Mouse (Mus musculus): ENCODE measurements around the gene Zfyve19.

Gene Zfyve19

DNA sequence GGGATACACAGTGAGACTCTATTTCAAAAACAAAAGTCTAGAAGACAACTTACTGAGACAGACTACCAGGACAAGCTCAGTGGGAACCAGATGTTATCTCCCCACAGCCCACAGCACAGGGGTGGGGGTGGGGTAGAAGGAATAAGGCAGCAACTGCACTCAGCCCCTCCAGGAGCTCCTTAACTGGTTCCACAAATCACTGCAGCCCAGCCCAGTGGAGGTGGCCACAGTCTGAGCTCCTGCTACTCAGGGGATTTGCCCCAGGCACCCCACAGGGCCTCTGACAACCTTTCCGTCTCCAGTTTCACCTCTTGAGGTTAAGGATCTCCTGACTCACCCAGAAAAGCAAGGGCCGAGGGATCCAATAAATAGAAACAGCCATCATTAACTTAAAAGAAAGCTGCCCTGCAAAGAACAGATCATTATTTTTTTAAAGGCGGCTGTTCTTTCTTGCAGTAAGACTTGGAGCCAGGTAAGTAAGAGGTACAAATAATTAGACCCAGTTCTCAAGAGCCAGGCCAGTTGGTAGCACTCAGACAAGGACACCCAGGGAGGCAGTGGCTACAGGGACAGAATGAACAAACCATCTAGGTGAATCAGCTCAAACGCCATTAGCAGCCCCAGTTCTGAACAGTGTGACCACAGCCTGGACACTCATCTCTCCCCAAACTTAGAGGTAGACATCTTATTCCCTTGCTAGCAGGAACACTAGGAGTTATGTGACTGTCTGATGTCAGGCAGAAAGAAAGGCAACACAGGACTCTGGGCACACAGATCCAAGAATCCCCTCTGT, 11.9 kb upstream of the Zfyve19 start:
- no peak for DNase-seq

DNA sequence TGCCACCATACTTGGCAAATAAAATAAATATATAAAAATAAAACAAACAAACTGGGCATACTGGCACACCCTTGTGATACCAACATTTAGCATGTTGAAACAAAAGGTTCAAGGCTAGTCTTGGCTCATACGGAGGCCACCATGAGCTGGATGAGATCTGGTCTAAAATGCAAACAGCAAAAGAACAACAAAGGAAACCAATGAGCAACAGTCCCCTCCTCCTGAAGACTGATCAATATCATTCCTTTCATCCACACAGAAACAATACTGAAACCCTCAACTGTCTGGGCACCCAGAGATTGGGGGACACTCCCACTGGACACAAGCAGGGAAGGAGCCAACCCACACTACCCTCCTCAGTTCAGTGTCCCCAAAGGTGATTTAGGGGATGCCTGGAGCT, 10.9 kb upstream of the Zfyve19 start:
- no peak for DNase-seq

DNA sequence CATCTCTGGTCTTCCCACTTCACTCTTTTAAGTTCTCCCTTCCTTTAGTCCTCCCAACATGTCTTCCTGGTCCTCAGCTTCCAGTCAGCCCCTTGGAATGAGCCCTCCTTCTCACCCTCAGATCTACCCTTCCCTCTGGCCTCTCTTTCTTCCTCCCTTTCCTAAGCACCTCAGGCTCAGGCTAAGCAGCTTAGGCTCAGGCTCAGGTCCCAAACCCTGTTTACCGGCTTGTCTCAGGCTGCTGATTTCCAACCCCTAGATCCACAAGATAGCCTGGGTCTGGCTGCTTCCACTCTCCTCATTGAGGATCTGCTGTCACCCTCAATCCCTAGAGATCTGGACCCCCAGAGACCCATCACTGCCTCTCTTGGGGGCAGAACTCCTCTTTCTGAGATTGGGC, 10.4 kb upstream of the Zfyve19 start:
- no peak for DNase-seq

DNA sequence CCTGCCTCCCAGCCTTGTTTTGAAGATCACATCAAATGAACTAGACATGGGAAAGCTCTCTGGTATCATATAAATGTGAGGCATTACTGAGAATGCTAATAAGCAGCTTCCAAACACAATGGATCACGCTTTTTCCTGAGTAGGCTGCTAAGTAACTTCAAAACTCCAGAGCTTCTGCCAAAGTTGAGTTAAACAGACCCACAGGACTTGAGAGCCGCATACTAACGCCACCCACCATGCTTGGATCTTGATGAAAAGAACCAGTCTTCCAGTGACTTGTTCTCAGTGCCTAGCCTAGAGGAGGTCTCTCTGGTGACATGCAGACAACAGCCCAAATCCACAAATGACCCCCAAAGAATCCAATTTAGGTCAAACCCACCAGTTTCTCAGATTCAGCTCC, 9.5 kb upstream of the Zfyve19 start:
- DNase-seq: no peak

DNA sequence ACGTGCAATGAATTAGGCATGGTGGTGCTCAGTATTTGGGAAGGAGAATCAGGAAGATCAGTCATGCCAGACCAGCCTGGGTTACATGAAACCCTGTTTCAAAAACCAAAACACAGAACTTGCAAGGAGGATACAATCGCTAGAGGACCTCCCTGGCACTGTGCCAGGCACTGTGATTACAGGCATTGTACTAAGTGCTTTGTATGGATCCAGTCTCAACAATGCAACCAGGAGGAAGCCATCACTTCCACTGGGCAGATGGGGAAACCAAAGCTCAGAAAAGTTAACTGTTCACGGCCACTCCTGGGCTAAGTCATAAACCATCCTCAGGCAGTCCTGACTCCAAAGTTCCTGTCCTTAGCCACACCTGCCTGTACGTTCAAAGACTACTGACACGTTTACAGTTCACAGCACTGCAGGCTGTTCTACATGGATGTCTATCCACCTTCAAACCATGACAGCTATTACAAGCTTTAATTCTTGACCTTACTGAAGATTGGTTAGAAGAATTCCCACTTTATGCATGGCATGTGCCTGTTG, 5.4 kb upstream of the Zfyve19 start:
- DNase-seq: peak in 1 of 2 experiments; percentile 16

DNA sequence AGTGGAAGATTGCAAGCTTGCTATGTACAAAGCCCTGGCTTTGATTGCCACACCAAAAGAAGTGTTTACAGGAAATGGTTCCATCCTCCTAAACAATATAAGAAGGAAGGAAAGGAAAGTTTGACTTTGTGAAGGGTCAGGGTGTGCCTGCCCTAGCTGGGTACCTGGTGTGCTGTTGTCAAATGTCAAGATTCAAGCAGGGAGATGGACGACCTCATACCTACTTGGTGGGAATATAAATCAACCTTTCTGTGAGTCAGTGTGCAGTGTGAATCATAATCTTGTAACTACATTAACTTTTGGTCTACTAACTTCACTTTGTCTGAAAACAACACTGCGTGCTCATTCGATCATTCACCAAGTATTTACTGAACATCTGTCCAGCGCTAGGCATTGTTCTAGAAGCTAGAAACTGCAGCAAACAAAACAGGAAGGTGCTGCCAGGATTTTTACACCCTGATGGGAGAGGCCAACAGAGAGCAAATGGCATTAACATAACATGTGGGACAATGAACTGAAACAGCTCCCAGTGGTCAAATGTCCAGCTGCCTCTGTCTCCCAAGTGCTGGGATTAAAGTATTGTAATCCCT, 4.5 kb upstream of the Zfyve19 start:
- peak in 1 of 2 experiments; percentile 25 for DNase-seq

DNA sequence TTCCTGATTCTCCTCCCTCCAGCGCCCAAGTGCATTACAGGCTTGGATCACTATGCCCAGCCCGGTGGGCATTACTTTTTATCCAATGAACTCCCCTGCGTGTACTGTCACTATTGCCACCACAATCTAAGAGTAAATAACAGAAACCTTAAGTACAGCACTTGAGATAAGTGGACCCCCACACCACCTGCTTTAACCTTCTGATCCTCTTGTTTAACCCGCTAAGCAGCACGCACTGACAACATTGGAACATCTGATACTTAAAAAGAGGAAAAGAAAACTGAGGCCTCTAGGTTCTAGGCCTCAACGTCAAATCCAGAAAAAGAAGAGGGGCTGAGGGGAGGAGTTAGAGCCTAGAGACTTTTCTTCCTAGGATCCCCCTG, 465 bp upstream of the Zfyve19 start:
- no peak for DNase-seq

DNA sequence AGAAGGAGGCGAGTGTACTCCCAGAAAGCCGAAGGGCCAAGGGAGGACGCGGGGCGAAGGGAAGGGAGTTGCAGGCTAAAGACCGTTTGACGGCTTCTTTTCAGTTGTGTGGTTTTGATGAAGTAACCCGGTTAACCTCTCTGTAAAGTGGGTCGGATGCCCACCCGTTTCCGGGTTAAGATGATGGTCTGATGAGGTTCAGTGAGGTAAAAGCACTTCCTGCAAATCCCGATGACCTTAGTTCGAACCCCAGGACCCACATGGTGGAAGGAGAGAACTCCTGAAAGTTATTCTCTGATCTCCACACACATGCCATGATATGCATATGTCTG, 725 bp downstream of the Zfyve19 start:
- no peak for DNase-seq

DNA sequence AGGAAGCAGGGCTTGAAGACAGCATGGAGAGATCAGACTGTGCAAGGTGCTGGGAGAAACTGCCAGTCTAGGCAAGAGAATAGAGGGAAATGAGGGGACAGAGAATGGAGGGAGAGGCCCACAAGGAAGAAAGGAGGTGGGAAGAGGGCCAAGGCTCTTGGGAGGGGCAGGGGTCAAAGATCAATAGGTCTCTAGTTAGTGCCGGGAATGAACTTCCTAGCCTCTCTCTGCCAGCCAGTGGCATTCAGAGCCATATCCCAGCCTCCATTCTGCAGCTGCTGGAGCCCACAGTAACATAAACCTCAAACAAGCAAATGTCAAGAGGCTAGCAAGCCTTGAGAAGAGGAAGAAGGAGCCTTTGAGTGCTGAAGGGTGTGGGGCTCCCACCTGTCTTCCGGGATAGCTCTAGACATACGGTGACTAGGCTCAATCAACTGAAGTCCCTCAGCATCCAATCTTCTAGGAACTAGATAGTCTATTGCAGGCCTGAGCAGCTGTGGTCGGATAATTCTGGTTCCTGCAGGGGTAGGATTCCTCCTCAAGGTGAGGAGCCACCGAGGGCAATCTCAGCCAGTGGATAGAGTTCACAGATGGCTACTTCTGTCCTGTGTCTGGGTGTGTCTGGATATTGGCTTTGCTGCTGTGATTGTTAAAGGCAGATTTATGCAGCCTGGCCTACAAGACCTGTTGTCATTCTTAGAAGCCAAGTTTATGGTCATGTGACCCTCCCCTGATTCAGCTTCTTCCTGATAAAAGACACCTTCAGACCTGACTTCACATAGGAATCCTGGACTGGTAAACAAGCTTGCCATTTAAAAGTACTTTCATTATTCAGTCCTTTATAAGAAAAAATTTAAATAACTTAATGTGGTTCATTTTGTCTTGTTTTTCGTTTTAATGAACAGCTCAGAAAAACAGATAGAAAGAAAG, 21.6 kb downstream of the Zfyve19 start, which contains the start of gene Ppp1r14d:
Gene Ppp1r14d, minus strand, starts transcription at position 132 of the 930 bp plus-strand sequence.
- DNase-seq: peak; percentile 45 to 62

DNA sequence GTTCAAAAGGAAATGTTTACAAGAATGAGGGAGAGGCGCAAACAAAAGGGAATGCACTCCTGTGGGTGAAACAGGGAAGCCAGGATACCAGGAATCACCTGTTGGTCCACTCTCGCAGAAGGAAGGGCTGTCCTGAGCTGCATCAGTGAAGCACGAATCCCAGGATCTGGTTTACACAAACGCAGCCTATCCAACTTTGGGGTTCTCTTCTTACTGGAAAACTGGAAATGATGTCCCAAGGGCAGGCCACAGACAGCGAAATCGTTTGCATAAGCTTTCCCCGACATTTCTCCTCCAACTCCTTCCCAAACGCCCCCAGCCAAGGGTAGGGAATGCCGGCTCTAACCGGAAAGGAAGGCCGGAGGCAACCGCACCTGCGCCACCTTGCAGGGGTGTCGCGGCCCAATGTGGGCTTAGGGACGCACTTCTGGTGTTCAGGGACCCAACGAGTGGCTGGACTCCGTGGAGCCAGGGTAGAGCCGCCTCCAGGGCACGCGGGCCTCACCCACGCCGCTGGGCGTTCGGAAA, 28.3 kb downstream of the Zfyve19 start:
- DNase-seq: no peak

DNA sequence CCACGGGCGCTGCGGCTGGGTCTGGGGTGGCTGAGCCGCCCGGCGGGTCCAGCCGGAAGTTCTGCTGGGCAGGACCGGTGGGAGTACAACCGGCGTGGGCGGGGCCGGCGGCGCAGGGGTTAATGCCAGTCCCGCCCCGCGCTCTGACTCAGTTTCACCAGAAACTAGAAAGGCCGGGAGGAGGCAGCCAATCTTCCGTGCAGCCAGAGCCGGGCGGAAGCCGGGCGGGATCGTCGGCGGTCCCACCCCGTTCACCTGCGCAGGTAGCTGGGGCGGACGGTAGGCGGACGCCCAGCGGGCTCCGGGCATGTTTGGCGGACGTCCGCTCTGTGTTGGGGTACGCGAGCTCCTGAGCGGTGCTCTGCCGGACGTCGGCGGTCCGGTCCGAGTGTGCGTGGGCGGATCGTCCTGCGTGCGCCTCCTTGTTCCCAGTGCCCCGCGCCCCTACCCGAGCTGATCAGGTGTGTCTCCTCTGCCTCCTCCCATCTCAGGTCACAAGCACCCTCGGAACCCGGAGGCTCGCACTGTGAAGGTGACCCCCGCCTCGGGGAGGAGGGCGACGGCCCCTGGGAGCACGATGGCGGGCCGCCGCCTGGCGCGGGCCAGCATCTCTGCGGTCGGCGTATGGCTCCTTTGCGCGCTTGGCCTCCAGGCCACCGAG, 28.9 kb downstream of the Zfyve19 start, which contains the start of gene Spint1:
Gene Spint1, plus strand, starts transcription at position 153 of the 661 bp plus-strand sequence.
- peak; percentile 68 to 74 for DNase-seq

DNA sequence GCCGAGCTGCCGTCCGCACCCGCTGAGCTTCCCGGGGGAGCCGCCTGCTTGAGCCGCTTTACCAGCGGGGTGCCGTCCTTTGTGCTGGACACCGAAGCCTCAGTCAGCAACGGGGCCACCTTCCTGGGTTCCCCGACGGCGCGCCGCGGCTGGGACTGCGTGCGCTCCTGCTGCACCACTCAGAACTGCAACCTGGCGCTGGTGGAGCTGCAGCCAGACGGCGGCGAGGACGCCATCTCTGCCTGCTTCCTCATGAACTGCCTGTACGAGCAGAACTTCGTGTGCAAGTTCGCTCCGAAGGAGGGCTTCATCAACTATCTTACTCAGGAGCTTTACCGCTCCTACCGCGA, 29.4 kb downstream of the Zfyve19 start:
- no peak for DNase-seq

DNA sequence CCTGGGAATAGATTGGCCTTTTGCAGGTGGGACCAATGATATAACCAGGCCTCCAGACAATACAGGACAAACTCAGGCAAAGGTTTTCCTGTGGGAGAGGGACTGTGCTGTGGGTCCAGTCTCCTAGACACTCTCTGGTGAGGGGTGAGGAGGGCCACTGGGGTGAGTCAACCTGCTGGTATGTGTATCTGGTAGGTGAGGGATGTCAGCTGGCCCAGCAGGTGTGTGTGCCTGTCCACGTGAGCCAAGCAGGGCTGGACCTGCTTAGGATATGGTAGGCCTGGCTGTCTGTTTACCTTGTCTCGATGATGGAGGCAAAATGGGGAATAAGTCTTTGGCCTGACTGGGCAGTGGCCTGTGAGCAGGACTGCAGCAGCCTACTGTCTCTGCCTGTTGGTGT, 30.3 kb downstream of the Zfyve19 start:
- DNase-seq: peak; percentile 49 to 61

DNA sequence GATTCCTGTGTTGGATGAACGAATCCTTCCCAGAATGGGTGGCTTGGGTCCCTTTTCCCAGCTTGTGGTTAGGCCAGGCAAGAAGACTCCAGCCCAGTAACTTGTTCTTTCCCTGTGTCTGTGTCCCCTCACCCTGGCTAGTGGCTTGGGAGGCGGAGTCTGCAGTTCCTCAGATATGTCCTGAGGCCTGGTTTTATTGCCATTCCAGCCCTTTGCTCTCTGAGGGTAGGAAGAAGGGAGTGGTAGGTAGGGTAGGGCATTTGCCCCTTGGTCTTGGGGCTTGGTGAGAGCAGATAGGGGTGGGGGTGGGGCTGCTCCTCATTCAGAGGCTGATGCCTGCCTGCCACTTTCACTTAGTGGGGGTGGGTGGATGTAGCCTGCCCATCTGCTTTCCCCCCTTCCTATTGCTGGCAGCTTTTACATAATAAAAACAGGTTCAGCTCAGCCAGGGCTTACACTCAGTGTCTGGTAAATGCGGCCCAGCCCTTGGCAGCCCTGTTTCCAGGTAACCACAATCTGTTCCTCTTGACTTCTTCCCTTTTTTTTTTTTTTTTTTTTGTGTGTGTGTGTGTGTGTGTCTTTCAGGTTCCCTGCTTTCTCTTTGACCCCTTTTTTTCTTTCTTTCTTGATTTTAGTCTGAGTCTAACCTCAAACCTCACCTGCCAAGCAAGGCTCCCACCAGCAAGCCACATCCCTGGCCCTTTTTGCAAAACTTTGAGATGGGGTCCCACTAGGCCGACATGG, 31.8 kb downstream of the Zfyve19 start:
- no peak for DNase-seq

DNA sequence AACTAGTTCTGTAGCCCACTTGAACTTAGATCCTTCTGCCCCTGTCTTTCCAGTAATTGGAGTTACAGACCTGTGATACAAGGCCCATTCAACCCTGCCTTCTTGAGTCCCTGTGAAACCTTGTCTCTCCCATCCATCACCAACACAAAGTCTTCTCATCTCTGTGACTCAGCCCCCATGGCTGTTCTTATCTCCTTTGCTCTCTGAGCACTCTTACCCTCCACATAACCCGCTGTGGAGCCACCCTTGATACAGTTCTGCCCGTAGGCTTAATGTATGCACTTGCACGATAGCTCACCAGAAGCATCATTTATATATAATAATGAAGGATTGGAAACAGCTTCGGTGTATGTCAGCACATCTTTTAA, 32.4 kb downstream of the Zfyve19 start:
- no peak for DNase-seq

DNA sequence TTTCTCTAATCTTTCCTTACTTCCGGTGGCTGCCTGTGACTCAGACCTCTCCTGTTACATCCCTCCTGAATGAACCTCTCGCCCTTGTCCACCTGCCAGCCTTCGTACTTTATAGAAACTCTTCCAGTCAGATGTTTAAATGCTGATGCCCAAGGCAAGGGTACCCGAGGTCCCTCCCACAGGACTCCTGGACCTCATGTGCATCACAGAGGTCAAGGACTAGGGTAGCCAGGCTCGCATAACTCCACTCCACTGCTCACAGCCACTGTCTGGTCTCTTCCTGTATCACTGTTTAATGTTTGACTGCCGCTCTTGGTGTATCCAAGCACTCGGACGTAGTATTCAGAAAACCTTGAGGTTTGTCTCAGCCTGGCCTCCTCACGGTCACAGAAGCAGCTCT, 34.1 kb downstream of the Zfyve19 start:
- DNase-seq: peak; percentile 61 to 81

DNA sequence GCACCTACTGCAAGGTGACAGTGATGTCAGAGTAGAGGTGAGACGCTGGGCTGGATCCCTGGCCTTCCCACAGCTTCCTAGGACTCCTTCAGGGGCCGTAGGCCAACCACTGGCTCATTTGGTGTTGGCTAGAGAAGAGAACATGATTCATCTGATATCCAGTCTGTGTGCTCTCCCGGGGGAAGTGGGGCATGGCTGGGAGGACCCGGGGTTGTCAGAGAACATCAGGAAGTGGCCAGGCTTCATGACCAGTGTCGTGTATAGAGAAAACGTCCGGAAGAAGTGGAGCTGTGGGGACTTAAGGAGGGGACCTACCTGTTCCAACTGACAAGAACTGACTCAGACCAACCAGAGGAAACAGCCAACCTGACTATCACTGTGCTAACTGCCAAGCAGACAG, 36.8 kb downstream of the Zfyve19 start:
- no peak for DNase-seq

DNA sequence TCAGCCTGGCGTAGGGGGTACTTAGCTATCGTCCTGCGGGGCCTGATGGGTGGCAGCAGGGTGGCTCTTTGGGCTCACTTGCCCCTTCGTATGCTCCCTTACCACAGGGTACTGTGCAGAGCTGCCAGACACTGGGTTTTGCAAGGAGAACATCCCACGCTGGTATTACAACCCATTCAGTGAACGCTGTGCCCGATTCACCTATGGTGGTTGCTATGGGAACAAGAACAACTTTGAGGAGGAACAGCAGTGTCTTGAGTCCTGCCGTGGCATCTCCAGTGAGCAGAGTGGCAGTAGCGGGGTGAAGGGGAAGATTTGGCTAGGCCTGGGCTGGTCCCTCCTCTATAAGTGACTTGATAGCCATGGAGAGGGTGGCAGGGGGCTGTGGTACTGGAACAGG, 39.5 kb downstream of the Zfyve19 start:
- no peak for DNase-seq

DNA sequence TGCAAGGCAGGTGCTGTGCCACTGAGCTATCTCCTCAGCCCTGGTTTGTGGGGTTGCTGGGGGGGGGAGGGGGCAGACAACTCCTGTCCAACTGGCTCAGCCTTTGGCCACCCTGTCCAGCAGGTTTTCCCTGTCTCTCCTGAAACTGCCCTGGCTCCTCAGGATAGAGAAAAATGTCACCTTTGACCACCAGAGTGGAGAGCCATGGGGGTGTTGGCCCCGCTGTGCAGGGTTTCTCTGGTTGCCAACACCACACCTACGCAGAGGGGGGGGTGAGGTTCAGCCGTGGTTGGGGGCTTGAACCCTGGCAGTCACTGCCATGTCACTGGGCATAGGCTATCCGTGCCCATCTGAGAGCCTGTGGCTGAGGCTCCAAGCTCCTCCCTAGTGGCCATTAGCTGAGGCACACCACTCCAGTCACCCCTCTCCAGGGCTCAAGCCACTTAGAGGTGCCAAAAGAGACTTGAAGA, 41.2 kb downstream of the Zfyve19 start:
- DNase-seq: peak in 1 of 2 experiments; percentile 56

DNA sequence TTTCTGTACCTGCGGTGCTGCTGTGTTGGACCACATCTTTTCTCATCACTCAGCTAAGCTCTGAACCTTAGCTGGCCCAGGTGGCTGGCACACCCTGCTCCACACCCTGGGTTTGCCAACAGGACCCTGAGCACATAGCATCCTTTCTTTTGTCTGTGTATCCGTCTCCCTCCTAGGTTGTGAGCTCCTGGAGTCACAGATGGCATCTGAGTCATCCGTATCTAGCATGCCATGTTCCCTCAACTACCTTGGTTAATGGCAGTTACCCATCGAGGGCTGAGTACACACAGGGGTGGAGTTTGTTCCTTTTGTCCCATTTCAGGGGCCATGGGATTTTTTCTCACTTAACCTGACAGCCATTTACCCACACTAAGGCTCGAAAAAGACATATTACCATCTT, 42.0 kb downstream of the Zfyve19 start:
- no peak for DNase-seq

DNA sequence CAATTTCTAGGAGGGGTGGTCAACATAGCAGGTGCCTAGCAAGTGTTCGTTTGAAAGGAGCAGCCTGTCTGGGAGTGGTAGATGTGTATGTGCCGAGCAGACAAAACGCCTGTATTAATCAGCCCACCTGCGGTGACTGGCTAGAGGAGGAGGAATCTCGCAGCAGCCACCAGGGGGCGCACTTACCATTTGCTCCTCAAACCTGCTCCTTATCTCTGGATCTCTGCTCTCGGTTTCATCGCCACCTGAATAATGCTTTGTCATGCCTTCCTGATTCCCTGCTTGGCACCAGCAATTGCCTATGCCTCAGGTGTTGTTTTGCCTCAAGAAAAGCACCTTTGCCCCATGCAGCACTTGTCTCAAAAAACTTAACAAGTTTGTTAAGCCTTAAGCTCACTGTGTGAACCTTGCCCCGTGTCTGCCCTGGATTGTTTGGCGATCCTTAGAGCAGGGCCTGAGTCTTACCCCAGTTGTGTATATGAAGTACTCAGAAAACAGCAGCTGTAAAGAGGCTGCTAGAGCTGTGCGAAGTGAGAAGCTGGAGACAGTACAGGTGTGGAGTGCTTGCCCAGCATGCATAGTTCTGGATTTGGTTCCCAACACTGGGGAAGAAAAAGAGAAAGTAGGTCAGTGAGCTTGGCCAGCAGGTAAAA, 42.5 kb downstream of the Zfyve19 start:
- peak; percentile 90 to 91 for DNase-seq
